Mouse (Mus musculus) embryo, embryonic 9.5 days (tissue): ENCODE results near the gene Armcx1.
"Not testable (repeated sequence)": the region's sequence is repeated elsewhere in the genome, so short reads cannot be mapped to it uniquely, and the experiment has no call there.

Experiments used
- DNase-seq: peaks from one replicate; pipeline ENCODE4 v3.0.0-alpha.2; 2017; ENCODE audit errors: extremely low spot score

Gene Armcx1

GRCm38 (mm10) chrX:134757293-134757995 is 39.7 kb downstream of the Armcx1 start:
- no peak for DNase-seq

- DNase-seq, result not testable (repeated sequence)
These were observed 45.9 kb downstream of the Armcx1 start for GRCm38 (mm10) chrX:134763428-134764198.
